Mouse (Mus musculus): ENCODE measurements around the gene Nfix. TPM values are rescaled to one million over a fixed set of nuclear protein-coding genes. Genes with fewer than 3 reads are reported as not detected.

Nfix gene
- polyA plus RNA-seq, 1 experiment, result 14.5 TPM

- WGBS, result 40% methylated on average over 9 of the region's 9 CpGs
- no peak for DNase-seq (ENCODE audit: low read depth, low spot score)
Measured at GRCm38 (mm10) chr8:84730541-84731370, 69.4 kb downstream of the Nfix start.

DNA sequence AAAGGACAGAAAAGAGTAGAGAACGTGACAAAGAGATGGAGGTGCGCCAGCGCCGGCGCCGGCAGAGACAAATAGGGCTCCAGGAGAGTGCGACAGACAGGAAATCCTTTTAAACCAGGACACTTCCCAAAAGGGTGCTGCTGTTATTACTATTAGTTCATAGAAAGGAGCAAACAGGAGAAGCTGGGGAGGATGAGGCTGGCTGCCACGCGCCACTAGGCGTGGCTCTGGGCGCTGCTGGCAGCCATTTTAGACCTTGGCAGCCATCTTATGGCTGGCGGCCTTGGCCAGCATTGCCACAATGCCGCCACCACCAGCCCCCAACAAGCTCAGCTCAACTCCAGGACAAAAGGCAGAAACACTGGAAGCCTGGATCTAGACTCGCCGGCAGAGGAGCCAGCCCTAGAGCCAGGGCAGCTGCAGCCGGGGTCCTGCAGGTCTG lies 70.2 kb downstream of the Nfix start:
- WGBS, result 79% methylated on average over 16 of the region's 16 CpGs
- DNase-seq (ENCODE audit: low read depth, low spot score), result no peak

- no peak for DNase-seq (ENCODE audit: low read depth, low spot score)
- 70% methylated on average over 3 of the region's 3 CpGs for WGBS
Measured at GRCm38 (mm10) chr8:84728474-84728873, 71.7 kb downstream of the Nfix start.

DNA sequence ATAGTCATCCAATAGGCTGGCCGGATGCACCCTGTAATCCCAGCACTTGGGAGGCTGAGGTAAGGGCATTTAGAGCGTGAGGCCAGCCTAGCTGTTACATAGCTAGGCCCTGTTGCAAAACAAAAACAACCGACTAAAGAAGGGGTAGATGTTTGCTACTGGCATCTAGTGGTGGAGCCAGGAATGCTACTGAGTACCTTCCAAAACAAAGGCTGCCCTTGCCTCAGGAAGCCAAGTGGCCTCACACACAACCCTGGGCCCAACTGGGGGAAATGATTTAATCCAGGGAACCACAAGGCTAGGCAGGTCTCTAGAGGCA lies 74.2 kb downstream of the Nfix start:
- DNase-seq (ENCODE audit: low read depth, low spot score), result no peak
- WGBS, result 48% methylated on average over 3 of the region's 3 CpGs

GRCm38 (mm10) chr8:84725246-84725940 lies 74.8 kb downstream of the Nfix start:
- WGBS, result 72% methylated on average over 10 of the region's 10 CpGs
- no peak for DNase-seq (ENCODE audit: low read depth, low spot score)

- no peak for DNase-seq (ENCODE audit: low read depth, low spot score)
- 79% methylated on average over 9 of the region's 9 CpGs for WGBS
Measured at GRCm38 (mm10) chr8:84724683-84725082, 75.5 kb downstream of the Nfix start.

DNA sequence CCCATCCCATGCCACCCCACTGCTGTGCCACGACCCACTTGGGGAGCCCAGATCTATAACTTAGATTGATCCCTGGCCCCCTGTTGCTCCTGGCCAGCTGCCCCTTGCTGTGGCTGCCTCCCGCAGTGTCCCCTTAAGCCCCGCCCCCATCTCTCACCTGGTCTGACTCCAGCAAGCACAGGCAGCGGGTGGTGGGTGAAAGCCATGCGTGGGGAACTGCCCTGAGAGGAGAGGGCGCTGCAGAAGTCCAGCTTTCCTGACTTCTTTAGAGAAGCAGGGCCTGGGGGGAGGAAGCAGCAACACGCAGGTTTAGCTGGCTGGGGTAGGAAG lies 76.6 kb downstream of the Nfix start:
- DNase-seq (ENCODE audit: low read depth, low spot score), result no peak
- WGBS, result 35% methylated on average over 7 of the region's 7 CpGs

GRCm38 (mm10) chr8:84722850-84723570 lies 77.1 kb downstream of the Nfix start, which contains the start of gene G430095P16Rik:
Gene G430095P16Rik, plus strand, starts transcription at chr8:84723007.
- 5% methylated on average over 10 of the region's 10 CpGs for WGBS
- DNase-seq (ENCODE audit: low read depth, low spot score), result peak; percentile 75

- 22% methylated on average over 6 of the region's 6 CpGs for WGBS
- DNase-seq (ENCODE audit: low read depth, low spot score), result no peak
Measured at GRCm38 (mm10) chr8:84722530-84722849, 77.7 kb downstream of the Nfix start.

GRCm38 (mm10) chr8:84718959-84719690 lies 81.0 kb downstream of the Nfix start:
- DNase-seq (ENCODE audit: low read depth, low spot score), result no peak
- 92% methylated on average over 5 of the region's 5 CpGs for WGBS

GRCm38 (mm10) chr8:84718476-84718875 lies 81.7 kb downstream of the Nfix start:
- no peak for DNase-seq (ENCODE audit: low read depth, low spot score)
- WGBS, result 89% methylated on average over 5 of the region's 5 CpGs

DNA sequence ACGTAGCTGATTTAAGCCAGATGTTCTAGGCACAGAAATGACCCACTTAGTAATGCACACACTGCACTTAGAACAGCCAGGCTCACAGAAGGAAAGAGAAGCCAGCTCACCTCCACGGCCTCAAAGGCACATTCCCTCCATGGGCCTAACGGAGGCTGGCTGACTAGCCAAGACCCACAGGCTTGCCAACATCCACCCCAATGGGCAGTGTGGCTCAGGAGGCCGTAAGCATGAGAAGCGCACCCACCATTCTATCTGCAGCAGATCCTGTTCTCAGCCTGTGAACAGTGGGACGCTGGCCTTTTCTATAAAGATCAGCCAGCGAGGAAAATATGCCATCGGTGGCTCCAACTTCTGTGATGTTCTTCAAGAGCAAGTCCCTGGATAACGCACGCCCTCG lies 83.4 kb downstream of the Nfix start:
- DNase-seq (ENCODE audit: low read depth, low spot score), result no peak

GRCm38 (mm10) chr8:84715893-84716468 lies 84.2 kb downstream of the Nfix start:
- no peak for DNase-seq (ENCODE audit: low read depth, low spot score)

More for the DNA sequence above, 83.4 kb downstream of the Nfix start:
- WGBS, result 90% methylated on average over 11 of the region's 11 CpGs

DNA sequence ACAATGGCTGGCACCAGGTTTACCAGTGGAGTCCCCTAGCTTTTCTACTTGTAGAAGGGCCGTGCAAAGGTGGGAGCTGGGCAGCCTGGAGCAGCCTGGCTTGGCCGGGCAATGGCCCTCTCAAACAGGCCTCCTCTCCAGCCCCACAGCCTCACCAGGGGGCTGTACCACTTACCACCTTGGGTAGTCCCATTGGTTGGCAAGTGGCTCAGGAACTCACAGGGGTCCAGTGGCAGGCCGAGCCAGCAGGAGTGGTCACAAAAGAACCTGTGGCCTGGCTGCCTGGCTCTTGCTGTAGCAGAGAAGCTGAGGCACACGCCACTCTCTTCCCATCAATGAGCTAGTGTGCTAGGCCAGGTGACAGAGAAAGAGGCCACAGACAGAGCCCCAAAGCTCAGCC lies 86.0 kb downstream of the Nfix start:
- DNase-seq (ENCODE audit: low read depth, low spot score), result no peak
- WGBS, result 94% methylated on average over 4 of the region's 4 CpGs

More at GRCm38 (mm10) chr8:84715893-84716468, 84.2 kb downstream of the Nfix start:
- WGBS, result 81% methylated on average over 27 of the region's 27 CpGs

DNA sequence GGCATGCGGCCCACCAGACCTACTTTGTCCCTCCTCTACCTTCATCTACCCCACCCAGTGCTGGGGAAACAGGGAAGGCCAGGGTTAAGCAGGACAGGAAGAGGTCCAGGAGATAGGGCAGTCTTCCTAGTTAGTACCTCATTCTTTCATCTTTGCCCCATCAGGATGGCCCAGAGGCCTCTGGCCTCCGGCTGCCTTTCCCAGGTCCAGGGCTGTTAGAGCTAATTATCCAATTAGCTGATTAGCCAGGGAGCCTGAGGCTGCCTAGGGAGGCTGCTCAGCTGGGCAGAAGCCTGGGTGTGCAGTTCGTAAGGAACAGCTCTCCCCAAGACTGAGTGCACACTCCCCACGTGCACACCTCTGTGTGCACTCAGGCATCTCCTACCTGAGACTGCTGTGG lies 86.8 kb downstream of the Nfix start:
- DNase-seq (ENCODE audit: low read depth, low spot score), result no peak
- 82% methylated on average over 4 of the region's 4 CpGs for WGBS

DNA sequence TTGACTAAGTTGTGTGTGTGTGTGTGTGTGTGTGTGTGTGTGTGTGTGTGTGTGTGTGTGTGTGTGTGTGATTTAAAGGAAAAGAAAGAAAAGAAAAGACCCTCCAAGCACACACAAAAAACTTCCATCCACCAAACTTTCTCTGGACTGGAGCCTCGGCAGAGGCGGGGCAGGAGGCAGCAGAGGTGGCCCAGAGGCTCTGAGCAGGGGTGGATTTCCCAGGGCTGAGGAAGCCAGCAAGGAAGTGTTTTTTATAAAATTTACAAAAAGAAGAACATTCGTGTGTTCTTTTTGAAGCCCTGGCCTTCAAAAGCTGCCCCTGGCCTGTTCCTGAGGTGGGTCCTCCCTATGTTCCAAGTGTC lies 87.4 kb downstream of the Nfix start:
- 57% methylated on average over 3 of the region's 3 CpGs for WGBS
- DNase-seq (ENCODE audit: low read depth, low spot score), result no peak

DNA sequence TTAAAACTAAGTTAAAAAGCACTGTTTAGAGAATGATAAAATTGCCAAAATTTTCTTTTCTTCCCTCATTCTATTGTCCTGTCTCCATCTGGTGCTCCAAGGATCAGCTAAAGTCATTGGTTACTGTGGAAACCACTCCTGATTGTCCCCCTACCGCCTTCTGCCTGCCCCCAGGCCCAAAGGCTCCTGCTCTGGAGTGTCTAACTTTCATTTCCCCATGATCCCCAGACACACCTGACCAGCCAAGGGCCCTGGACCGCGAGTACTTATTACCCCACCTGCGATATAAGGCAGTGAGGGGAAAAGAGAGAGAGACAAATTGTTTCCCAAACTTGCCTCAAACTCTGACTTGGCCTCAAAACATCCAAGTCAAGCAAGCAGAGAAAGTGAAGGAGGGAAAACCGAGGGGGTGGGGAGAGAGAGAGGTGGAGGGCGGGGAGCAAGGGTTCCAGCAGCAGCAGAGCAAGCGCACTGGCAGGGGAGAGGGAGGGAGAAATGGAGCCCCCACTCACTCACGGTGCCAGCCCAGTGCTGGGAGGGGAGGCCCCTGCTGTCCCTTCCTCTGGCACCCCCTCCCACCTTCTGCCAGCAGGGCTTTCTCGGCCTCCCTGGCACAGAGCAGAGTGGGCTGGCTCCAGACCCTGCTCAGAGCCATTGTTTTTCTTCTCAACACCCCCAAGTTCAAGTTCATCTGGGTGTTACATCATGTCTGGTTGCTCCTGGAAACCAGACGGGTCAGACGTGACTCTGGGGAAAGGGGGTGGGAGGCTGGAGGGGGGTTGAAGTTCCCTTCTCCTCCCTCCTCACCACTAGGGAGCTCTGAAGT lies 88.0 kb downstream of the Nfix start:
- DNase-seq (ENCODE audit: low read depth, low spot score), result no peak
- 58% methylated on average over 11 of the region's 11 CpGs for WGBS

GRCm38 (mm10) chr8:84711312-84711711 lies 88.8 kb downstream of the Nfix start:
- 56% methylated on average over 3 of the region's 3 CpGs for WGBS
- no peak for DNase-seq (ENCODE audit: low read depth, low spot score)

DNA sequence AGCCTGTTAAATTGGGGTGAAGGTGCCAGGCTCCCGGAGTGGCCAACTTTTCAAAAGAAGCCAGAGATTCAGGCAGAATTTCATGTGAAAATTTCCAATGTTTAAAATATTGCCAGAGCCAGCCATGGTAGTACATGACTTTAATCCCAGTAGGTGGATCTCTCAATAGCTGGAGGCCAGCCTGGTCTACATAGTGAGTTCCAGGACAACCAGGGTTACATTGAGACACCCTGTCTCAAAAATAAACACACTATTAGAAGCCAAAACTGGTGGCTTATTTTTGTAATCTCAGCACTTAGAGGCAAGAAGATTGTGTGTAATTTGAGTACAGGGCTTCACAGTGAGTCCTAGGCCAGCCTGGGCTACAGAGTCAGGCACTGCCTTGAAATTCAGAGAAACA lies 90.2 kb downstream of the Nfix start:
- DNase-seq (ENCODE audit: low read depth, low spot score), result no peak
- WGBS, result 100% methylated on average over 1 of the region's 1 CpGs

Data from large intestine, adult 2 months (tissue).